Mouse (Mus musculus): ENCODE measurements around the gene Jdp2. TPM values are rescaled to one million over a fixed set of nuclear protein-coding genes. Genes with fewer than 3 reads are reported as not detected.
A peak's percentile ranks its signal among the peaks of the same experiment; 100 is the strongest.

Gene Jdp2
- 0.11 and 0.29 TPM in 2 replicates for polyA plus RNA-seq (2014; fragmentation: Nextera tagmentation; extraction: Ambion mirVana)

GRCm38 (mm10) chr12:85598611-85599477 is at the start of gene Jdp2:
Gene Jdp2 (plus strand): TSS chr12:85599027.
- peak; percentile 91 for ATAC-seq (ENCODE audit: low FRiP score)
- H3K27ac ChIP-seq (ENCODE audit: low read depth, low read length) = peak within 1 kb of the TSS; percentile 12; the same call in 1 of the 2 replicates
- H3K9ac ChIP-seq (ENCODE audit: low read length) = peak within 1 kb of the TSS; percentile 86
- peak within 1 kb of the TSS; percentile 67 for H3K4me2 ChIP-seq
- H3K27me3 ChIP-seq (ENCODE audit: control insufficient read depth, insufficient read depth, low read length) = peaks cover 5% of the 10 kb centered on the region; the same call in 1 of the 2 replicates
- under 1% methylated on average over 68 of the region's 90 CpGs for WGBS
- no peaks in the 10 kb centered on the region for H3K9me3 ChIP-seq (ENCODE audit: control insufficient read depth, low read length)
- peaks cover 6% of the 10 kb centered on the region for H3K4me1 ChIP-seq (ENCODE audit: control insufficient read depth, insufficient read depth, low read length)
- H3K4me3 ChIP-seq (ENCODE audit: low read depth, low read length) = peak within 1 kb of the TSS; percentile 79
- no peaks in the 10 kb centered on the region for H3K36me3 ChIP-seq (ENCODE audit: control insufficient read depth, insufficient read depth, low read length)
- DNase-seq (ENCODE audit: low spot score, missing footprints) = peak; percentile 96

GRCm38 (mm10) chr12:85549661-85550060 is 49.2 kb upstream of the Jdp2 start:
- no peak overlapping the region for H3K27ac ChIP-seq (ENCODE audit: low read depth, low read length)
- H3K4me1 ChIP-seq (ENCODE audit: control insufficient read depth, insufficient read depth, low read length) = no peaks in the 10 kb centered on the region
- no peaks in the 10 kb centered on the region for H3K27me3 ChIP-seq (ENCODE audit: control insufficient read depth, insufficient read depth, low read length)
- no peaks in the 10 kb centered on the region for H3K36me3 ChIP-seq (ENCODE audit: control insufficient read depth, insufficient read depth, low read length)
- no peak overlapping the region for H3K4me2 ChIP-seq
- no peak overlapping the region for H3K9ac ChIP-seq (ENCODE audit: low read length)
- no peaks in the 10 kb centered on the region for H3K9me3 ChIP-seq (ENCODE audit: control insufficient read depth, low read length)
- no peak for ATAC-seq (ENCODE audit: low FRiP score)
- 80% methylated on average over 8 of the region's 8 CpGs for WGBS
- DNase-seq (ENCODE audit: low spot score, missing footprints) = no peak
- H3K4me3 ChIP-seq (ENCODE audit: low read depth, low read length) = no peak overlapping the region

- no peak overlapping the region for H3K9ac ChIP-seq (ENCODE audit: low read length)
- ATAC-seq (ENCODE audit: low FRiP score) (no peak), DNase-seq (ENCODE audit: low spot score, missing footprints) (no peak)
- no peak overlapping the region for H3K4me3 ChIP-seq (ENCODE audit: low read depth, low read length)
- H3K27me3 ChIP-seq (ENCODE audit: control insufficient read depth, insufficient read depth, low read length) = no peaks in the 10 kb centered on the region
- no peaks in the 10 kb centered on the region for H3K4me1 ChIP-seq (ENCODE audit: control insufficient read depth, insufficient read depth, low read length)
- no peak overlapping the region for H3K4me2 ChIP-seq
- no peaks in the 10 kb centered on the region for H3K36me3 ChIP-seq (ENCODE audit: control insufficient read depth, insufficient read depth, low read length)
- no peak overlapping the region for H3K27ac ChIP-seq (ENCODE audit: low read depth, low read length)
- H3K9me3 ChIP-seq (ENCODE audit: control insufficient read depth, low read length) = no peaks in the 10 kb centered on the region
- WGBS = 93% methylated on average over 4 of the region's 4 CpGs
These were observed 48.4 kb upstream of the Jdp2 start for GRCm38 (mm10) chr12:85550435-85550834.

GRCm38 (mm10) chr12:85559299-85559698 is 39.5 kb upstream of the Jdp2 start:
- Histone ChIP-seq H3K4me2 (no peak overlapping the region), H3K9ac (ENCODE audit: low read length) (no peak overlapping the region), H3K4me1 (ENCODE audit: control insufficient read depth, insufficient read depth, low read length) (no peaks in the 10 kb centered on the region), H3K36me3 (ENCODE audit: control insufficient read depth, insufficient read depth, low read length) (no peaks in the 10 kb centered on the region), H3K4me3 (ENCODE audit: low read depth, low read length) (no peak overlapping the region), H3K9me3 (ENCODE audit: control insufficient read depth, low read length) (no peaks in the 10 kb centered on the region), H3K27ac (ENCODE audit: low read depth, low read length) (no peak overlapping the region), H3K27me3 (ENCODE audit: control insufficient read depth, insufficient read depth, low read length) (no peaks in the 10 kb centered on the region)
- 94% methylated on average over 10 of the region's 10 CpGs for WGBS
- no peak for ATAC-seq (ENCODE audit: low FRiP score)
- DNase-seq (ENCODE audit: low spot score, missing footprints) = no peak

- Histone ChIP-seq H3K27me3 (ENCODE audit: control insufficient read depth, insufficient read depth, low read length) (no peaks in the 10 kb centered on the region), H3K9me3 (ENCODE audit: control insufficient read depth, low read length) (no peaks in the 10 kb centered on the region), H3K27ac (ENCODE audit: low read depth, low read length) (no peak overlapping the region), H3K4me1 (ENCODE audit: control insufficient read depth, insufficient read depth, low read length) (no peaks in the 10 kb centered on the region), H3K9ac (ENCODE audit: low read length) (no peak overlapping the region), H3K4me2 (no peak overlapping the region), H3K4me3 (ENCODE audit: low read depth, low read length) (no peak overlapping the region), H3K36me3 (ENCODE audit: control insufficient read depth, insufficient read depth, low read length) (no peaks in the 10 kb centered on the region)
- no peak for ATAC-seq (ENCODE audit: low FRiP score)
- no peak for DNase-seq (ENCODE audit: low spot score, missing footprints)
- WGBS = 90% methylated on average over 2 of the region's 2 CpGs
These were observed 33.4 kb upstream of the Jdp2 start for GRCm38 (mm10) chr12:85565441-85565840.

- no peaks in the 10 kb centered on the region for H3K9me3 ChIP-seq (ENCODE audit: control insufficient read depth, low read length)
- peaks cover 2% of the 10 kb centered on the region; the same call in 1 of the 2 replicates for H3K4me1 ChIP-seq (ENCODE audit: control insufficient read depth, insufficient read depth, low read length)
- H3K27ac ChIP-seq (ENCODE audit: low read depth, low read length) = no peak overlapping the region
- no peaks in the 10 kb centered on the region for H3K27me3 ChIP-seq (ENCODE audit: control insufficient read depth, insufficient read depth, low read length)
- no peak overlapping the region for H3K4me3 ChIP-seq (ENCODE audit: low read depth, low read length)
- ATAC-seq (ENCODE audit: low FRiP score) (no peak), DNase-seq (ENCODE audit: low spot score, missing footprints) (no peak)
- no peak overlapping the region for H3K9ac ChIP-seq (ENCODE audit: low read length)
- H3K36me3 ChIP-seq (ENCODE audit: control insufficient read depth, insufficient read depth, low read length) = no peaks in the 10 kb centered on the region
- no peak overlapping the region for H3K4me2 ChIP-seq
- WGBS = 90% methylated on average over 3 of the region's 3 CpGs
These were observed 30.5 kb upstream of the Jdp2 start for GRCm38 (mm10) chr12:85568298-85568697.

GRCm38 (mm10) chr12:85569393-85570157 is 29.3 kb upstream of the Jdp2 start:
- no peak overlapping the region for H3K9ac ChIP-seq (ENCODE audit: low read length)
- no peak for ATAC-seq (ENCODE audit: low FRiP score)
- H3K27me3 ChIP-seq (ENCODE audit: control insufficient read depth, insufficient read depth, low read length) = no peaks in the 10 kb centered on the region
- no peak overlapping the region for H3K27ac ChIP-seq (ENCODE audit: low read depth, low read length)
- no peak for DNase-seq (ENCODE audit: low spot score, missing footprints)
- no peak overlapping the region for H3K4me2 ChIP-seq
- H3K9me3 ChIP-seq (ENCODE audit: control insufficient read depth, low read length) = no peaks in the 10 kb centered on the region
- H3K4me1 ChIP-seq (ENCODE audit: control insufficient read depth, insufficient read depth, low read length) = peaks cover 2% of the 10 kb centered on the region; the same call in 1 of the 2 replicates
- H3K4me3 ChIP-seq (ENCODE audit: low read depth, low read length) = no peak overlapping the region
- WGBS = 77% methylated on average over 12 of the region's 12 CpGs
- no peaks in the 10 kb centered on the region for H3K36me3 ChIP-seq (ENCODE audit: control insufficient read depth, insufficient read depth, low read length)

GRCm38 (mm10) chr12:85570158-85570540 is 28.7 kb upstream of the Jdp2 start:
- DNase-seq (ENCODE audit: low spot score, missing footprints) = no peak
- 81% methylated on average over 1 of the region's 1 CpGs for WGBS
- ATAC-seq (ENCODE audit: low FRiP score) = no peak

GRCm38 (mm10) chr12:85571312-85571711 is 27.5 kb upstream of the Jdp2 start:
- no peaks in the 10 kb centered on the region for H3K27me3 ChIP-seq (ENCODE audit: control insufficient read depth, insufficient read depth, low read length)
- no peak overlapping the region for H3K9ac ChIP-seq (ENCODE audit: low read length)
- no peak overlapping the region for H3K4me3 ChIP-seq (ENCODE audit: low read depth, low read length)
- no peak overlapping the region for H3K27ac ChIP-seq (ENCODE audit: low read depth, low read length)
- no peak overlapping the region for H3K4me2 ChIP-seq
- ATAC-seq (ENCODE audit: low FRiP score) (no peak), DNase-seq (ENCODE audit: low spot score, missing footprints) (no peak)
- 84% methylated on average over 11 of the region's 11 CpGs for WGBS
- H3K36me3 ChIP-seq (ENCODE audit: control insufficient read depth, insufficient read depth, low read length) = no peaks in the 10 kb centered on the region
- peaks cover 2% of the 10 kb centered on the region; the same call in 1 of the 2 replicates for H3K4me1 ChIP-seq (ENCODE audit: control insufficient read depth, insufficient read depth, low read length)
- no peaks in the 10 kb centered on the region for H3K9me3 ChIP-seq (ENCODE audit: control insufficient read depth, low read length)

More at GRCm38 (mm10) chr12:85570158-85570540, 28.7 kb upstream of the Jdp2 start:
- Histone ChIP-seq H3K4me3 (ENCODE audit: low read depth, low read length) (no peak overlapping the region), H3K27me3 (ENCODE audit: control insufficient read depth, insufficient read depth, low read length) (no peaks in the 10 kb centered on the region), H3K4me1 (ENCODE audit: control insufficient read depth, insufficient read depth, low read length) (peaks cover 2% of the 10 kb centered on the region; the same call in 1 of the 2 replicates), H3K36me3 (ENCODE audit: control insufficient read depth, insufficient read depth, low read length) (no peaks in the 10 kb centered on the region), H3K27ac (ENCODE audit: low read depth, low read length) (no peak overlapping the region), H3K4me2 (no peak overlapping the region), H3K9ac (ENCODE audit: low read length) (no peak overlapping the region), H3K9me3 (ENCODE audit: control insufficient read depth, low read length) (no peaks in the 10 kb centered on the region)
